Mouse (Mus musculus): Measurements from ENCODE around the gene Cdc123. TPM values are rescaled to one million over a fixed set of nuclear protein-coding genes. Genes with fewer than 3 reads are reported as not detected.
"Not testable (repeated sequence)": the region's sequence is repeated elsewhere in the genome, so short reads cannot be mapped to it uniquely, and the experiment has no call there.

Cdc123 gene
- polyA plus RNA-seq, 1 experiment from 2014 or later, result 264 TPM

DNA sequence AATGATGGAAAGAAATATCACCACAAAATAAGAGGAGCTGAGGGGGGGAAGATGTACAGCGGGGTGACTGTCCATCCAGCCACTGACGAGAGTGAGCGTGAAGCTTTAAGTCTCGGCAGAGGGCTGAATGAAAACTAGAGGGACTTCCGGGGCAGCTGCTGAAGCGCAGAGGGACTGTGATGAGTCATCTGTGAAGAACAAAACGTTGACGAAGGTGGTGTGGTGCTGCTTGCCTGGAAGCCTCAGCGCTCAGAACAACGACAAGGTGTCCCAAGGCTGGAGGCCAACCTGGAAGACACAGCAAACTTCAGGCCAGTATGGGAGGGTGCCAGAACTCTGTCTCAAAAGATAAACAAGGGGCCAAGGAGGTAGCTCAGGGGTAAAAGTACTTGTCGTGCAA lies 4.1 kb downstream of the Cdc123 start:
- Histone ChIP-seq H3K36me3 (peaks cover 52% of the 10 kb centered on the region), H3K27ac (replicated peaks) (no peak overlapping the region), H3K4me1 (replicated peaks) (peaks cover 11% of the 10 kb centered on the region), H3K4me2 (no peak overlapping the region), H3K27me3 (no peaks in the 10 kb centered on the region), H3K9ac (no peak overlapping the region), H3K4me3 (no peak overlapping the region), H3K9me3 (no peaks in the 10 kb centered on the region)
- no peak for ATAC-seq (ENCODE audit: low FRiP score, low read depth)
- 96% methylated on average over 11 of the region's 11 CpGs for WGBS

DNA sequence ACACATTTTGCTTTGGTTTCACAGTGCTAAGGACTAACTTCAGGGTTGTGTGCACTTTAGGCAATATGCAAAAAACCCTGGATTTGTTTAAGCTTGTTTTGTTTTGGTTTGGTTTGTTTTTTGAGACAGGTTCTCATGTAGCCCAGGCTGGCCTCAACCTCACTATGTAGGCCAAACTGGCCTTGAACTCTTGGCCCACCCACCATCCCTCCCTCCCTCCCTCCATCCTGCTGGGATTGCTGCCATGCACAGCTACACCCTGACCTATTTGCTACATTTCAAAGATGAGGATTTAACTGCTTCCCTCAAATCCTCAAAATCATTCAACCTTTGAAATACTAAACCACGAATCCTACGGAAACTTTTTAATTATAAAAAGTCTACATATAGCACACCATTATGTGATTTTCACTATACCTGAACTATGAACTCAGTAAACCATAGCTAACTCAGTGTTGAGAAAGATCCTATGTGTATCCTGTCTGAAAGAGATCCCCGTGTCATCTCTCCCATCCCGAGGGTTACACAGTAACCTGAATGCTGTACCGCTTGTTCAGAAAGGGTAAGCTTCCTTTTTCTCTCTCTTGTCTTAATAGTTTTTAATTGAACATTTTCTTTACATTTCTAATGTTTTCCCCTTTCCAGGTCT lies 19.6 kb downstream of the Cdc123 start:
- no peak overlapping the region for H3K4me2 ChIP-seq
- H3K9me3 ChIP-seq, result no peaks in the 10 kb centered on the region
- H3K27me3 ChIP-seq, result no peaks in the 10 kb centered on the region
- no peak overlapping the region for H3K4me3 ChIP-seq
- ATAC-seq (ENCODE audit: low FRiP score, low read depth), result no peak
- no peak overlapping the region for H3K27ac ChIP-seq (replicated peaks)
- H3K36me3 ChIP-seq, result peaks cover 26% of the 10 kb centered on the region
- no peaks in the 10 kb centered on the region for H3K4me1 ChIP-seq (replicated peaks)
- WGBS, result 95% methylated on average over 5 of the region's 5 CpGs
- H3K9ac ChIP-seq, result no peak overlapping the region

DNA sequence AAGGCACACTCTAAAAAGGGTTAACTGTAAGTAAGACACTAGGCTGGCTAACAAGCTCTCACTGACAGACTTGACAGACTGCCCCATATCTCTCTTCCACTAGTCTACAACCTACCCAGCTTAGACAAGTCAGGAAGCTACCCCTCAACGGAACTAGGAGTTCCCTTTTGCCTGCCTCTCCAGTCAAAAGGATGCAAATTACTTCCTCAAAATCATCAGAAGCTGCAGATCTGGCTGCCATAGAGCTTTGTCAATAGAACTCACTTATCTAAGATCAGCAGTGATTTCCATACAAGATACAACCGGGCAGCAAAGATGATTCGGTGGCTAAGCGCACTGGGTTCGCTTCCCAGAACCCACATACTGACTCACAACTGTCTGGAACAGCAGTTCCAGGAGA lies 20.3 kb downstream of the Cdc123 start:
- H3K9me3 ChIP-seq, result no peaks in the 10 kb centered on the region
- ATAC-seq (ENCODE audit: low FRiP score, low read depth), result no peak
- no peaks in the 10 kb centered on the region for H3K27me3 ChIP-seq
- 91% methylated on average over 5 of the region's 5 CpGs for WGBS
- H3K4me1 ChIP-seq (replicated peaks), result no peaks in the 10 kb centered on the region
- no peak overlapping the region for H3K4me3 ChIP-seq
- H3K4me2 ChIP-seq, result no peak overlapping the region
- peaks cover 27% of the 10 kb centered on the region for H3K36me3 ChIP-seq
- H3K9ac ChIP-seq, result no peak overlapping the region
- H3K27ac ChIP-seq (replicated peaks), result no peak overlapping the region

DNA sequence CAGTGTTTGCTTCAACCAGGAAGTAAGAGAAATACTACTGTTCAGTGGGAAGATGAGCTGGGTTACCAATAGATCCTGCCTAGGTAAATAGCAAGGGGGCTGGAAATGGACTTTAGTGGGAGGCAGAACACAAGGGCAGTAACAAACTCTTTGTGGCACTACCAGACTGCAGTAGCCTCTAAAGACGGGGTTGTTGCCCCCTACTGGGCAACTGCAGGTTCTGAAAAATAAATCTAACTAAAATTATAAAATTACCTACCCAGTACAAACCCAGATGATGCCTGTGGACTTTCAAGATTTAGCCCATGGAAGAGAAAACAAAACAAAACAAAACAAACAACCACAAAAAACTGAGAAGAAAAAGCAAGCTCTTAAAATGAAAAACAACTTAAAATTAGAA lies 20.8 kb downstream of the Cdc123 start:
- H3K27me3 ChIP-seq, result no peaks in the 10 kb centered on the region
- no peak overlapping the region for H3K4me3 ChIP-seq
- no peak overlapping the region for H3K27ac ChIP-seq (replicated peaks)
- H3K9me3 ChIP-seq, result no peaks in the 10 kb centered on the region
- no peaks in the 10 kb centered on the region for H3K4me1 ChIP-seq (replicated peaks)
- 21% methylated on average over 1 of the region's 1 CpGs for WGBS
- H3K36me3 ChIP-seq, result peaks cover 32% of the 10 kb centered on the region
- ATAC-seq (ENCODE audit: low FRiP score, low read depth), result no peak
- no peak overlapping the region for H3K4me2 ChIP-seq
- H3K9ac ChIP-seq, result no peak overlapping the region

DNA sequence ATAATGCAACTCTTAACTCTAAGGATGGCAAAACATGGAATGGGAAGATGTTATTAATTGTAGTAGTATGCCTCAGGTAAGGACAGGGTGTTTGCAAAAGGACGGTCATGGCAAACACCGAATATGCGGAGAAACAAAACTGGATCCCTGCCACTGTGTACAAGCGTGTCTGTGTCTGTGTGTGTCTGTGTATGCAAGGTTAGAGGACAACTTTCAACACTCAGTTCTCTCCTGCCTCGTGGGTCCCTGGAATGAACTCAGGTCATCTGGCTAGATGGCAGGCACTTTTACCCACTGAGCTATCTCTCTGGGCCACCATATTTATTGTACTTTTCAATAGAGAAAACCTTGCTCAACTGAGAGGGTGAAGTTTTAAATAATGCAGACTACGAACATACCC lies 22.5 kb downstream of the Cdc123 start:
- no peak overlapping the region for H3K4me2 ChIP-seq
- WGBS, result 96% methylated on average over 6 of the region's 6 CpGs
- H3K36me3 ChIP-seq, result peaks cover 42% of the 10 kb centered on the region
- no peak overlapping the region for H3K27ac ChIP-seq (replicated peaks)
- H3K27me3 ChIP-seq, result no peaks in the 10 kb centered on the region
- H3K9ac ChIP-seq, result no peak overlapping the region
- no peaks in the 10 kb centered on the region for H3K9me3 ChIP-seq
- ATAC-seq (ENCODE audit: low FRiP score, low read depth), result no peak
- no peaks in the 10 kb centered on the region for H3K4me1 ChIP-seq (replicated peaks)
- no peak overlapping the region for H3K4me3 ChIP-seq

DNA sequence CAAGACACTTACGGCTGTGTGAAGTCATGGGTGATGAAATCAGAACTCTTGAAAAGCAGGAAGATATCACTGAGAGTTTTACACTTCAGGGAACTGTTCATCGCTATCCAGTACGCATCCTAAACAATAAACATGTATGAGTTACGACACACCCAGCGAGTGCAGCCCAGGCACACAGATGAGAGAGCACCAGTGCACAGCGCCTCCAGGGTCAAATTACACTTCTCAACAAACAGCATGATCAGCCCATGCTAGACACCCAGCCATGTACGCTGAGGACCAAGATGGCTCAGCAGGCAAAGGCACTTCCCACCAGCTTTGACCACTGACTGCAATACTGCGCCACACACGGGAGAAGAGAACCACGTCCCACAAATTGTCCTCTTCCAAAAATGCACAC lies 23.7 kb downstream of the Cdc123 start:
- Histone ChIP-seq H3K4me1 (replicated peaks) (no peaks in the 10 kb centered on the region), H3K4me2 (no peak overlapping the region), H3K36me3 (peaks cover 35% of the 10 kb centered on the region), H3K9me3 (no peaks in the 10 kb centered on the region), H3K27me3 (no peaks in the 10 kb centered on the region), H3K27ac (replicated peaks) (no peak overlapping the region), H3K9ac (no peak overlapping the region), H3K4me3 (no peak overlapping the region)
- WGBS, result 88% methylated on average over 10 of the region's 10 CpGs
- no peak for ATAC-seq (ENCODE audit: low FRiP score, low read depth)

DNA sequence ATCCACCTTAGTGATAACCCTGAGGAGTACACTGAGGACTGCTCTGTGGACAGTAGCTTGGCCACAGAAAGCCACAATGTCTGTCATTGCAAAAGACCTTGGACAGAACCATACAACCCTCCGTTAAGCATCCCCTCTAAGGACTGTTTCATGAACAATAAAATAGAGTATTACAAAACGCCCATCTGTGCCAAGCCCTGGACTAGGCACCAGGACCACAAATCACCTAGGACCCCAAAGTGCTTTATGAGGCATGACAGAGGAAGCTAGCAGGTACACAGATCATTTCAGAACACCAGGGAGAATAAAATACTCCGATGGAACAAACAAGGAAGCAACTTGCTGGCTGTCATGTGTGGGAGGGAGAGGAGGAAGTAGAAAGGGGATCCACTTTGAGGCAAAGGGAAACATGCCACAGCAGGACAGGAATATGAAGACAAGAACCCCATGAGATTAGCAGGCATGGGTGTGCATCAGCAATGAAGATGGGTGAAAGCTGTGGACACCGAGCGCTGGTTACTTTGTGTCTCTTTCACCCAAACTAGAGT lies 33.7 kb downstream of the Cdc123 start:
- H3K36me3 ChIP-seq, result peaks cover 26% of the 10 kb centered on the region
- WGBS, result 92% methylated on average over 5 of the region's 5 CpGs

DNA sequence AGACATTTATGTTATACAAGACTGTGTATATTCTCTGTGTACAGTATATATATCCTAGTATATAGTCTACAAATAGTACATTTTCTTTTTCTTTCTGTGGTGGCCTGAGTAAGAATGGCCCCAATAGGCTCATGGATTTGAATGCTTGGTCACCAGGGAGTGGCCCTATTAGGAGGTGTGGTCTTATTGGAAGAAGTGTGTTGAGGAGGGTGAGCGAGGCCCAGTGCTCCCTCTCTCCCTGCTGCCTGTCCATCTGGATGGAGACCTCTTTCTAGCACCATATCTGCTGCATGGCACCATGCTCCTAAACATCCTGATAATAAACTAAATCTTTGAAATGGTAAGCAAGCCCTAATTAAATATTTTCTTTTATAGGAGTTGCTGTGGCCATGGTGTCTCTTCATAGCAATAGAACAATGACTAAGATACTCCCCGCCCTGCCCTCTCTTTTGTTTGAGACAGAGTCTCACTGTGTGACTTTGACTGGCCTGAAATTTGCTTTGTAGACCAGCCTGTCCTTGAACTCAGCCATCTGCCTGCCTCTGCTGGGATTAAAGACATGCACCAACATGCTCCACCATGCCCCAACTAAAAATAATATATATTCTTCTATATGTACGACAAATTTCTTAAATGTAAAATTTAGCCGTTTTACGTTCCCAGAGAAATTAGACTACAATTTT lies 34.8 kb downstream of the Cdc123 start:
- Histone ChIP-seq H3K27ac (replicated peaks) (no peak overlapping the region), H3K4me1 (replicated peaks) (no peaks in the 10 kb centered on the region), H3K36me3 (peaks cover 23% of the 10 kb centered on the region), H3K4me3 (no peak overlapping the region), H3K9ac (no peak overlapping the region), H3K9me3 (no peaks in the 10 kb centered on the region), H3K4me2 (no peak overlapping the region), H3K27me3 (no peaks in the 10 kb centered on the region)
- 90% methylated on average over 5 of the region's 5 CpGs for WGBS
- no peak for ATAC-seq (ENCODE audit: low FRiP score, low read depth)

More for the DNA sequence above, 33.7 kb downstream of the Cdc123 start:
- Histone ChIP-seq H3K4me3 (no peak overlapping the region), H3K27me3 (no peaks in the 10 kb centered on the region), H3K9ac (no peak overlapping the region), H3K4me2 (no peak overlapping the region), H3K4me1 (replicated peaks) (no peaks in the 10 kb centered on the region), H3K27ac (replicated peaks) (no peak overlapping the region), H3K9me3 (no peaks in the 10 kb centered on the region)
- no peak for ATAC-seq (ENCODE audit: low FRiP score, low read depth)

DNA sequence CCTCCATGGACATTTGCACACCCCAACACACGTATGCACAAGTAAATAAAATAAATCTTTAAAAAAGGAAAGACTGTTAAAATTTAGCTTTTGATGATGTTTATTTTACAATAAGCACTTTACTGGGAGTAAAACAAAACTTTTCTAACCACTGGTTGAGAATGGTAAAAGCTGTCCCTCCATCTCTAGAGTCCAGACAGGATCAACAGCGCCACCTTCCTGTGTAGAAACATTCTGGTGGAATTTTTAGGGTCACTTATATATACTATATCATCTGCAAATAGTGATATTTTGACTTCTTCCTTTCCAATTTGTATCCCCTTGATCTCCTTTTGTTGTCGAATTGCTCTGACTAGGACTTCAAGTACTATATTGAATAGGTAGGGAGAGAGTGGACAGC lies 38.8 kb downstream of the Cdc123 start:
- H3K27ac ChIP-seq (replicated peaks); H3K9me3 ChIP-seq; H3K4me1 ChIP-seq (replicated peaks); H3K4me3 ChIP-seq; H3K27me3 ChIP-seq; H3K9ac ChIP-seq; H3K4me2 ChIP-seq; ATAC-seq (ENCODE audit: low FRiP score, low read depth): not testable (repeated sequence)
- 86% methylated on average over 3 of the region's 3 CpGs for WGBS
- H3K36me3 ChIP-seq, result peaks cover 32% of the 10 kb centered on the region

DNA sequence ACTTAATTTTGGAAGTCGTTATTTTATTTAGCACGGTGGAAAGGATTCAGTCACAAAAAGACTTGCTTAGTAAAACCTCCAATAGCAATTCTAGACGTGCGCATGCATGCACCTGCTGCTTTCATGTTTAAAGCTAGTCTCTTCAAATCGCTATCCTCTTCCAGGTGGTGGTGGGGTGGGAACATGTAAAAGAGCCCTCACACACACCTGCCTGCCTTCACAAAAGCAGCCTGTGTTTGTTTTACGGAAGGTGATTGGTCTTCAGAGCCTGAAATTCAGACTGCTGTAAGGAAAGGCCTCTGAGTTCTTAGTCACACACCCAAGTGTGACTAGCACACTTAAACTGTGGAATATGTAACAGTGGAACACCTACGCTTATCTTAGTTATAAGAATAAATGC lies 39.7 kb downstream of the Cdc123 start:
- H3K36me3 ChIP-seq, result peaks cover 39% of the 10 kb centered on the region
- 97% methylated on average over 7 of the region's 7 CpGs for WGBS

DNA sequence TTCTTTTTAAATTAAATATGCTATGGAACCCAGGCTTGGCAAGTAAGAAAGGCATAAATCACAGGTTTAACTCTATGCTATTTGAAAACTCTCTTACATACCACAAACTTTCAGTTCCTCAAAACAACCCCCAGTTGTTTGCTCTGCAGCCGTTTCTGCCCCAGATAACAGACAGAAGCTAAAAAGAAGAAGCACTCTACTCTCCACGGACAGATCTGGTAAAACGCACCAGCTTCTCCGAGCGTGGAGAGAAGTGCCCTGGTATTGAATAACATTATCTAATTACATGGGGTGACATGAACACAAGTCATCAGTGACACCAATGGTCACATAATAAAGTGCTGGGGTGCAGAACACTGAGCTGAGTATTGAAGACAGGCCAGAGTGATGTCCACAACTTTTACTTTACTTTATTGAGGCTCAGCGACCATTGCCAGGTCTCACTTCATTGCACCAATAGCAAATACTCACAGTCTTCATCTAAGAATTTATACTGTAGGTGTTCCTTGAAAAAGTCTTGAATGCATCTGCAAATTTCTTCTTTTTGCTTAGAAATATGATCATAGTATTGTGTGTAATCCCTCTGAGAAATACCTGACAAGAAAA lies 40.4 kb downstream of the Cdc123 start:
- Histone ChIP-seq H3K4me3 (no peak overlapping the region), H3K27ac (replicated peaks) (no peak overlapping the region), H3K9ac (no peak overlapping the region), H3K4me1 (replicated peaks) (no peaks in the 10 kb centered on the region), H3K4me2 (no peak overlapping the region), H3K27me3 (no peaks in the 10 kb centered on the region), H3K36me3 (peaks cover 33% of the 10 kb centered on the region), H3K9me3 (no peaks in the 10 kb centered on the region)
- ATAC-seq (ENCODE audit: low FRiP score, low read depth), result no peak
- 90% methylated on average over 6 of the region's 6 CpGs for WGBS

More for the DNA sequence above, 39.7 kb downstream of the Cdc123 start:
- no peaks in the 10 kb centered on the region for H3K27me3 ChIP-seq
- H3K27ac ChIP-seq (replicated peaks), result no peak overlapping the region
- ATAC-seq (ENCODE audit: low FRiP score, low read depth), result no peak
- H3K4me1 ChIP-seq (replicated peaks), result no peaks in the 10 kb centered on the region
- no peak overlapping the region for H3K9ac ChIP-seq
- H3K4me3 ChIP-seq, result no peak overlapping the region
- no peaks in the 10 kb centered on the region for H3K9me3 ChIP-seq
- no peak overlapping the region for H3K4me2 ChIP-seq

DNA sequence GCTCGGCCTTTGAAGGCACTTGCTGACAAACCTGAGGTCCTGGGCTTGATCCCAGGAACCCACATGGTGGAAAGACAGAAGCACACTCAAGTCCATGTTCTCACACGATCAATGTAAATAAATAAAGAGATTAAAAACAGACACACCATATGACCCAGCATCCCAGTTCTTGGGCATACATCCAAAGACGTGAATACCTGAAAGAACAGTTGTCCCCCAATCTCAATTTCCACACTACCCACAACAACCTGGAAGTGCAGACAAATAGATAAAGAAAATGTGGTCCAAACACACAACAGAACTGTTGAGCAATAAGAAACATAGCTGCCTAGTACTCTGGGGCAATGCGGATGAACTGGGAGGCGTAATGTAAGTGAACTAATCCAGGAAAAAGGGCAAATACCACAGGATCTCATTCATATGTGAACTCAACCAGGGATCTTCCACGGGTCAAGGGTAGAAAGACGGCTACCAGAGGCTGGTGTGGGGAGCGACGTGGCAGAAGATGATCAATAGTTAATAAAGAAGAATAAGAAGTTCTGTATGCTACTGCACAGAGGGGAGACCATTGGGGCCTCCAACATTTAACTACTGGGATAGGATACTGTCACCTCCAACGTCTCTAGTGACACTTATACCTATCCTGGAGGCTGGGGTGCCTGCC lies 42.9 kb downstream of the Cdc123 start:
- H3K27me3 ChIP-seq, result no peaks in the 10 kb centered on the region
- H3K27ac ChIP-seq (replicated peaks), result no peak overlapping the region
- H3K4me2 ChIP-seq, result no peak overlapping the region
- no peaks in the 10 kb centered on the region for H3K4me1 ChIP-seq (replicated peaks)
- no peaks in the 10 kb centered on the region for H3K9me3 ChIP-seq
- 93% methylated on average over 10 of the region's 10 CpGs for WGBS
- H3K36me3 ChIP-seq, result peaks cover 34% of the 10 kb centered on the region
- ATAC-seq (ENCODE audit: low FRiP score, low read depth), result no peak
- H3K4me3 ChIP-seq, result no peak overlapping the region
- no peak overlapping the region for H3K9ac ChIP-seq

Measured in hindbrain, embryonic 15.5 days (tissue).